Mouse (Mus musculus) heart, adult 2 months (tissue): ENCODE measurements around the gene Gusb.

Experiments used
- CTCF ChIP-seq: fragments of 200-600 bp; IDR thresholded peaks from 2 replicates; pipeline ENCODE4 v1.8.1; 2022; ENCODE audit warnings: antibody characterized with exemption, mild to moderate bottlenecking, moderate library complexity
- POLR2A ChIP-seq: fragments of 200-500 bp; IDR thresholded peaks from 2 replicates; pipeline ENCODE4 v1.6.1; 2011; ENCODE audit warnings: mild to moderate bottlenecking, low read depth, low read length, control low read depth; ENCODE audit not compliant: insufficient read depth

DNA sequence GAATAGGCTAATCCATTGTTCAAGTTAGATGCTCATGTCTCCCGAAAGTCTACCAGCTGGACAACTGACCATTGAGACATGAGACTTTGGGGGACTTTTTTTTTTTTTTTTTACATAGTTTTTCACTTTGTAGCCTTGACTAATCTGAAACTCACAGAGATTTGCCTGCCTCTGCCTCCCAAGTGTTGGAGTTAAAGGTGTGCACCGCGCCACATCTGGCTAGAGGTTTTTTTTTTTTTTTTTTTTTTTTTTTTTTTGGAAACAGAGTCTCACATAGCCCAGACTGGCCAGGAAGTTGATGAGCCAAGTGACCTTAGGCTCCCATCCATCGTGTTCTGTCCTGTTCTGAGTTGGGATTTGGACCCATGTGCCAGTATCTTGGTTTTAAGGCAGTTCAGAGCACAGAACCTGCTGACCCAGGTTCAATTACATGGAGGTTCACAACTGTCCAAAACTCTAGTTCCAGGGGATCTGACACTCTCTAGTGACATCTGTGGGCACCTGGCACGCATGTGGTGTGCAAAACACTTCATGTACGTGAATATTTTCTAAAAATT lies 5.3 kb upstream of the Gusb start:
- TF ChIP-seq CTCF: no peak
- no peak for TF ChIP-seq POLR2A
